Mouse (Mus musculus) thymus, postnatal 25 days (tissue): Measurements from ENCODE around the gene Ifi204.
"Not testable (repeated sequence)": the region's sequence is repeated elsewhere in the genome, so short reads cannot be mapped to it uniquely, and the experiment has no call there.

Source experiments
- DNase-seq: peaks from one replicate; pipeline ENCODE4 v3.0.0; 2022

Gene Ifi204

GRCm38 (mm10) chr1:173766848-173767617, at the start of gene Ifi204:
Ifi204 (minus strand) TSS chr1:173766943.
- DNase-seq: not testable (repeated sequence)

GRCm38 (mm10) chr1:173809294-173809693, 42.6 kb upstream of the Ifi204 start:
- DNase-seq: peak; percentile 15

GRCm38 (mm10) chr1:173802689-173803281, 36.0 kb upstream of the Ifi204 start:
- not testable (repeated sequence) for DNase-seq

GRCm38 (mm10) chr1:173802207-173802606, 35.5 kb upstream of the Ifi204 start:
- not testable (repeated sequence) for DNase-seq

GRCm38 (mm10) chr1:173801791-173802190, 35.0 kb upstream of the Ifi204 start:
- DNase-seq: not testable (repeated sequence)

- not testable (repeated sequence) for DNase-seq
Observed at GRCm38 (mm10) chr1:173773457-173773856, 6.7 kb upstream of the Ifi204 start.

- not testable (repeated sequence) for DNase-seq
Observed at GRCm38 (mm10) chr1:173760032-173760431, 6.7 kb downstream of the Ifi204 start.

- no peak for DNase-seq
Observed at GRCm38 (mm10) chr1:173742262-173742661, 24.5 kb downstream of the Ifi204 start.

- DNase-seq: no peak
Observed at GRCm38 (mm10) chr1:173741656-173742055, 25.1 kb downstream of the Ifi204 start, which contains the start of gene Ifi207. Ifi207 (minus strand) TSS chr1:173741747.

GRCm38 (mm10) chr1:173740537-173740936, 26.2 kb downstream of the Ifi204 start:
- no peak for DNase-seq

- DNase-seq: no peak
Observed at GRCm38 (mm10) chr1:173736986-173737385, 29.8 kb downstream of the Ifi204 start.

GRCm38 (mm10) chr1:173735015-173735414, 31.7 kb downstream of the Ifi204 start:
- DNase-seq: not testable (repeated sequence)

- DNase-seq: no peak
Observed at GRCm38 (mm10) chr1:173733219-173733618, 33.5 kb downstream of the Ifi204 start.
